Mouse (Mus musculus): ENCODE data around the gene Selenon. TPM values are rescaled to one million over a fixed set of nuclear protein-coding genes. Genes with fewer than 3 reads are reported as not detected.

Selenon gene
- total RNA-seq (2023), result 10 to 100 TPM; 63.6 to 88.6 TPM

GRCm38 (mm10) chr4:134551494-134552316, at the start of gene Selenon:
Gene Selenon, minus strand, starts transcription at chr4:134552166.

GRCm38 (mm10) chr4:134534932-134535786, 16.8 kb downstream of the Selenon start, which contains the start of gene Mtfr1l:
Gene Mtfr1l, minus strand, starts transcription at chr4:134535387.

GRCm38 (mm10) chr4:134510845-134511411, 41.0 kb downstream of the Selenon start, which contains the start of gene Aunip:
Gene Aunip, plus strand, starts transcription at chr4:134510999.

GRCm38 (mm10) chr4:134496595-134497210, 55.3 kb downstream of the Selenon start, which contains the start of gene Paqr7:
Gene Paqr7, plus strand, starts transcription at chr4:134496697.

Other genes starting within 250 kb of the Selenon start
- gene Trim63, start 237.0 kb downstream of the Selenon start, total RNA-seq (2023), result not detected
- under 1 TPM; 0.20 to 0.22 TPM for gene Slc30a2, start 209.0 kb downstream of the Selenon start, total RNA-seq (2023)
- not detected for gene Extl1, start 168.3 kb downstream of the Selenon start, total RNA-seq (2023)
- gene Pafah2, start 155.8 kb downstream of the Selenon start, total RNA-seq (2023), result 10 to 100 TPM; 16.8 to 18.2 TPM
- gene Stmn1, start 83.8 kb downstream of the Selenon start, total RNA-seq (2023), result 100 to 1,000 TPM; 235 to 236 TPM
- gene Paqr7, start 55.5 kb downstream of the Selenon start, total RNA-seq (2023), result 10 to 100 TPM; 28.2 to 30.5 TPM
- gene Aunip, start 41.2 kb downstream of the Selenon start, total RNA-seq (2023), result 1 to 10 TPM; 5.8 to 7.1 TPM
- gene Mtfr1l, start 16.8 kb downstream of the Selenon start, total RNA-seq (2023), result 10 to 100 TPM; 34.8 to 36.7 TPM
- 10 to 100 TPM; 28.0 to 35.0 TPM for gene Man1c1, start 152.1 kb upstream of the Selenon start, total RNA-seq (2023)
- gene Ldlrap1, start 215.9 kb upstream of the Selenon start, total RNA-seq (2023), result 10 to 100 TPM; 35.9 to 39.2 TPM